Mouse (Mus musculus): ENCODE results near the gene Ddx5.

Ddx5 gene

GRCm38 (mm10) chr11:106789649-106790048 is 664 bp upstream of the Ddx5 start:
- no peak for DNase-seq (ENCODE audit: low spot score in 2 of 2)

DNA sequence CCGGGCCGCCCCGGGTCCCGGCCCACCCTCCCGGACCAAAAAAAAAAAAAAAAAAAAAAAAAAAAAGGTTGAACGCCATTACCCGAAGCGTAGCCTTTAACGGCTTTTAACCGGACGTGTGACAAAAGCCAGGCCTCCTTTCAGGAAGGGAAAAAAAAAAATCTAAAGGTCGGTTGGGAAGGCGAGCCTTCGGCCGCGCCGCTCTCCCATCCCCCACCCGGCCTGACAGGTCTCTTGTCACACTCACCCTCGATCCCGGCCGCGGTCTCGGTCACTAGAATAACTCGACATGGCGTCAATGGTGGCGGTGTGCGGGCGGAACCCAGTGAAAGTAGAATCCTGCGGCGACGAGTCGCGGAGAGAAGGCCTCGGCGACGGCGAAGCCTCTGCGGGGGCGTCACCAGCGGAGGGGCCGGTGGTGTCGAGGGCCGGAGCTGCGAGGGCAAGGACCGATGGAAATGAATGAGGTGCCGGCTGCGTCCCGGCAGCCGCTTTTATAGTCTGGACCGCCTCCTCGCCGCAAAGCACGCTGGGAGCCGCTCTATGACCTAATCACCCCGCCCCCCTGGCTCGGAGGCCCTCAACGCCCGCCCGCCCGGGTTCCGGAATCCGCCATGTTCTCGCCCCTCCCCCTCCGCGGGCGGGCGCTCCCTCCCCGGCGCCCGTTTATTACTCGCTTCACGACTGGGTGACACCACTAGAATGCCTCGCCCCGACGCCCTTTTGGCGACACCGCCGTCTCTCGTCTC is 785 bp downstream of the Ddx5 start:
- DNase-seq (ENCODE audit: low spot score in 2 of 2), result peak in 1 of 2 experiments; percentile 100

GRCm38 (mm10) chr11:106787131-106788025 is 1.6 kb downstream of the Ddx5 start:
- DNase-seq (ENCODE audit: low spot score in 2 of 2), result peak; percentile 90 to 93

- no peak for DNase-seq (ENCODE audit: low spot score in 2 of 2)
Measured at GRCm38 (mm10) chr11:106785043-106785442, 3.9 kb downstream of the Ddx5 start.

GRCm38 (mm10) chr11:106784476-106784875 is 4.5 kb downstream of the Ddx5 start:
- no peak for DNase-seq (ENCODE audit: low spot score in 2 of 2)

DNA sequence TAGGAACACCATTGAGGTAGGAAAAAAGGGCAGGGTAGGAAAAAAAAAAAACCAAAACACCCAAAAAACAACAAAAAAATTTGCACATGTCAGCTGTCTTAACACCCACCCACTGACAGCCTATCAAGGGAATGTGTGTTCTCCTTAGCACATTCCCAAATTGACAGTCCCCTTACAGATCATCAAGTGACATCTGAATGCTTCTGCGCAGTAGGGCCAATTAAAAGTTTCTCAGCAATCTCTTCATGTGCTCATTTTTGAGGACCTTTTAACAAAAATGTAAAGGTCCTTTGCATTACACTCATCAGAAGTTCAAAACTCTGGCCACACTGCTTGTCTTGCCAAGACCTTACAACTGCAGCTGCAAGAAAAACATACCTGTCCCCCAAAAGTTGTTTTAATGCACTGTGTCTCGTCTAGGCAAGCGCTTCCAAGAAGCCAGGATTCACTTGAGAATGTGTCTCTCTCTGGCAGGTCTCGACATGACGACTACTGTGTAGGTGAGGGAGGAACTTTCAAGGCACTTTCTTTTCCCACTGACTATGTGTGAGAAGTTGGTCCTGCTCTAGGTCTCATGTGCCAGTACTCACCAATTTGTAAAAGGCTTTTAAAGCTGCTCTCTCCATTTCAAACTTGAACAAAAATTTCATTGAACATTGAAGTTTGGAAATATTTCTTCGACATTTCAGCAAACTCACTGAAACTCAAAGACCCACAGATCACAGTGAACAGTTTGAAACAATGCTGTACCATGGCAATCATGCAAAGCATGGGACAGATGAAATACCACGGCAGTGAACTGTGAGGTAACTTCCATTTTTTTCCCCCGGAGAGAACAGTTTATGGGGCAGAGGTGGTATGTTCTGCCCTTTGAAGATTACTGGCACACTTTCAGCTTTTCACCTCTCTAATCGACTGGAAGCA is 5.9 kb downstream of the Ddx5 start:
- DNase-seq (ENCODE audit: low spot score in 2 of 2), result peak in 1 of 2 experiments; percentile 11

DNA sequence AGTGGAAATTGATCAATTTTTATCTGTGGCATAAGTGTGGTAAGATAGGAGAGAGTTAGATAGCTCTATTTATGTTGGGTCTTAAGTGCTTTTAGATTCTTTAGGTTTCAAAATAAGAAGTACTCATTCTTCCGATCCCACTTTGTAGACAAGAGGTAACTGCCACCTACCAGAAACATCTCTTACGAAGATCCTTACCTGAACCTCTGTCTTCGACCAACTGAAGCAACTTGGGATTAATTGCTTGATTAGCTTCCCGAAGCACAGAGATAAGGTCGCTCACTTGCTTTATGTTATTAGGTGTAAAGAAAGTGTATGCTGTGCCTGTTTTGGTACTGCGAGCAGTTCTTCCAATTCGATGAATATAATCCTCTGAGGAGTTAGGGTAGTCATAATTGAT is 6.7 kb downstream of the Ddx5 start:
- peak in 1 of 2 experiments; percentile 7 for DNase-seq (ENCODE audit: low spot score in 2 of 2)

DNA sequence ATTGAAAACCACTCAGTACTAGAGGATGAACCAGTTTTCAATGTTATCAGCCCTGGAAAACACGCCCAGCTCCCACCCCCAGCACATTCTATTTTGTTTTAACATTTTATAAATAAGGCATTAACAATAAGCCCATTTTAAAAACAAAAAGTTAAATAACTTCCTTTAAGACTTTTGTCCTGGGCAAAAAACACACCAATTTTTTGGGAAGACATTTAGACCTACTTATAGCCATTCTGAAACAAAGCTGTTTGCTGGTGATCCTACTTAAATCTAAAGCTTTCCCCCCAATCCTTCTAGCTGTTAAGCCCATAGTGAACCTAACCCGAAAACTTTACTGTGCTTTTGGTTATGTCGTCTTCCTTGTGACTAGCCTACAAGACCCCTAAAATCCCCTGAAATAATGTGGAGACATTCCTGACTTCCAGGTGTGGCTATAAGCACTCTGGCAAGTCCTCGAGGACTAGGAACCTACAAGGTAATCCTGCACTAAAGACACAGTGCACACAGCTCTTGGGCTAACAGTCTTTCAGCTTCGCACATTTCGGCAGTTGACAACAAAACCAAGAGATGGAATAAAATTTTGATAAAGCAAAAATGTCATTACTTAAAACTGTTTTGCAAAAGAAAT is 8.3 kb downstream of the Ddx5 start:
- peak in 1 of 2 experiments; percentile 9 for DNase-seq (ENCODE audit: low spot score in 2 of 2)

DNA sequence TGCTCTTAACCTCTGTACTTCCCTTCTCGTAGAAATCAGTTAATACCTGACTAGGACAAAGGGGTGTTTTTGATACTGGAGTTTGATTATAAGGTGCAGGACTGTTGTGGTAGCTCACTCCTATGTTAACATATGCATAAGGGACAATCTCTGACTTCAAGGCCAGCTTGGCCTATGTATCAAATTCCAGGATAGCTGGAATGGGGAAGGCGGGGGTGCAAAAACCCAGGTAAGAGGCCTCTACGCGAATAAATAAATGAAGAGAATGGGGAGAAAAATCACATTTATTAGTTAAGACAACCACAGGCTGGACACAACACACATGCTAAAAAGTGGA is 8.9 kb downstream of the Ddx5 start:
- no peak for DNase-seq (ENCODE audit: low spot score in 2 of 2)

GRCm38 (mm10) chr11:106779388-106780088 is 9.4 kb downstream of the Ddx5 start, which contains the start of gene Polg2:
Gene Polg2, minus strand, starts transcription at chr11:106779537.
- DNase-seq (ENCODE audit: low spot score in 2 of 2), result peak; percentile 88 to 94

DNA sequence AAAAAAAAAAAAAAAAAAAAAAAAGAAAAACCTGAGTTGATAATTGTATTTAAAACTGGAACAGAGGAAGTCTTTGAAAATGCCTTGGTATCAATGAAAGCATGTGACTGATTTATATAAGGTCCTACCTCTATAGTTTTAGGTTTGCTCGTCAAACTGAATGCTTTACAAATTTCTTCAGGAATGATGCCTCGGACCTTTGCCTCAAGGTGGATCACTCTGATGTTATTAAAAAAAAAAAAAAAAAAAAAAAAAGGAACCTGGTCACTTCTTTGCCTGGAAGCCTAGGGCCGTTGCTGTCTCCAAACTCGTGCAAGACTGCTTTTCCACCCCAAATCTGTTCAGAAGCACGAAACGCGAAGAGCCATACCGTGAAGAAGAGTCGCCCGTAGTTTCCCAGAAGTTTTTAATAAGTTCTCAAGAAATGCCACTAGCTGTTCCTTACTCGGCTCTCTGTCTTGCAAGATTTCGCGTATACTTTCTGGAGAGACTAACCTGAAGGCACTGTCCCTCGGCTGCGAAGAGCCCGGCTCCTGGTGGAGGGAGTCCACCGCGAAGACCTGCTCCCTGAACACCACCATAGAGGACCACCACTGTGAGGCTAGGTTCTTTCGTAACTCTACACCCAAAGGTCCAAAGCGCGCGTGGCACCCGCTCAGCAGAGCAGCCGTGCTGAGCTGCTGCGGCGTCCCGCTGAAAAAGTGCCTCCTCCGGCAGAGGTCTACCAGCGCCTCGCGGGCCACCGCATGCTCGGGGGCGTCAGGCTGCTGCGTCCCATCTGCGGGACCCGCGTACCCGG is 10.2 kb downstream of the Ddx5 start:
- DNase-seq (ENCODE audit: low spot score in 2 of 2), result no peak

GRCm38 (mm10) chr11:106778132-106778531 is 10.9 kb downstream of the Ddx5 start:
- no peak for DNase-seq (ENCODE audit: low spot score in 2 of 2)

DNA sequence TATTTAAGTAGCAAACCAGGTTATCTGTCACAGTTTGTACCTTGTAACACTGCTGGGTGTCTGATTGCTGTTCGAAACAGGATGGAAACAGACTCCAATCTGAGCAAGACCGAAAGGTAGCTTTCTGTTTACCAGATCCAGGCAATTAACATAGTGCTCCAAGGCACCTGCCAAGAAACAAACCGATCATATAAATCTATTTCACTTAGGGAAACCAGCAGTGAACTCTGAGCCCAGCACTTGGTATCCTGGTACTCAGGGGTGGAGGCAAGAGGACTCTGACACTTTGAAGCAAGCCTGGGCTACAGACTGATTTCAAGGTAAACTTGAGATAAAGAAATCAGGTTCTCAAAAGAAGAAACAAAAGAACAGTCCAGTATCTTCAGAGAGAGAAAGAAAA is 11.6 kb downstream of the Ddx5 start:
- DNase-seq (ENCODE audit: low spot score in 2 of 2), result no peak

DNA sequence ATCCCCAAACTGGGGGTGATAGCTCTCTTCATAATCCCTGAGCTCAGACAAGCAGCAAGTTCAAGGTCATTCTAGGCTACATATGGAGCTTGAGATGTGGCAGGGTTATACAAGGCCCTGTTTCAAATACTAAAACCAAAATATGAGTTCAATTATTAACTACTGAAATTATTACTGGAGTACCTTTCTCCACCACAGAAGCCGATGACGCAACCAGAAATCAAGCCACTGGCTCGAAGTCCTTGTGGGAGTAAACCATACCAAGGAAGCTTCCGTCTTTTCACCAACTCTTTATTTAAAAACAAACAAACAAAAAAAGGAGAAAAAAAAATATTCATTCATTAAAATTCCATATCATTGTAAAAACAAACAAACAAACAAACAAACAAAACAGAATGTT is 12.0 kb downstream of the Ddx5 start:
- no peak for DNase-seq (ENCODE audit: low spot score in 2 of 2)

DNA sequence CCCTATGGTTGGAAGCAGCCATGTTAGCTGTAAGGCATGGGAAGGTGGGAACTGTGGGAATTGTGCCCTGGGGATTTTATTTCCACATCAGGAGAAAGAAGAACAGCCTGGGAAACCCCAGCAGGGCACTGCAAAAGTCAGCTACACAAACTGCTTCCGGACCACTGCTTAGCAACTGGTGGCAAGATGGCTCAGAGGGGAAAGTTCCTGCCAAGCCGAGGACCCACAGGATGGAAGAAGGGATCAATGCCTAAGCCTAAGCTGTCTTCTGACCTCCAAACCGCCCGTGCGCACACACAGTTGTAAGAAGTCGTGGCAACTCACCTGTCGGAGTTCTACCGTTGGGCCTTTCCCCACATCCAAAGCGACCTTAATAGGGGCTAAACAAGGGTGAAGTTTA is 15.9 kb downstream of the Ddx5 start:
- peak in 1 of 2 experiments; percentile 8 for DNase-seq (ENCODE audit: low spot score in 2 of 2)

DNA sequence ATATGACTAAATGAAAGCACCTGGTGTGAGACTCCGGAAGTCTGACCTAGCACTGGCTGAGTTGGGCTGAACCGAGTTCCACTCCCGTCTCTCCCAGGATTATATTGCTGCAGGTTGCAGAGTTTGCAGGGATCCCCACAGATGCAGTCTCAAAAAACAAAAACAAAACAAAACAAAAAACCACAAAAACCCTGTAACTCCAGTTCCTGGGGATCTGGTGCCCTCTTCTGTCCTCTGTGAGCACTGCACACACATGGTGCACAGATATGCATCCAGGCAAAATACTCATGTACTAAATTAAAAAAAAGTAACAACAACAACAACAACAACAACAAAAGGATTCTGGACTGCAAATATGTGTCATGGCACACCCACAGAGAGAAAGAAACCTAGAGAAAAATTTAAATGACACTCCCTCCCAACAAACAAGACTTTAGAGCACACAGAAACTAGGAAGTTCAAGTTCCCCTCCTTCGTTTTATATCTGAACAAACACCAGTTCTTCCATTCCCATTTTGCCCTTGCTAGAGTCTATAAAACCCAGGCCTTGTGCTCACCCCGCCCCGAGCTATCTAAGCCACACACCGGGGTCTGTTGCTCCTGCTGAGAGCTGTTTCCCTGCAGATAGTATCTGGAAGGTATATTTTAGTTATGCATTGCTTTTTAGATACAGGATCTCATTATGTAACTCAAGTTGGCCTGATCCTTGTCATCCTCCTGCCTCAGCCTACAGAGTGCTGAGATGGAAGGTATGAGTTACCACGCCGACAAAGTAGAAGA is 18.6 kb downstream of the Ddx5 start:
- DNase-seq (ENCODE audit: low spot score in 2 of 2), result peak; percentile 32 to 73

DNA sequence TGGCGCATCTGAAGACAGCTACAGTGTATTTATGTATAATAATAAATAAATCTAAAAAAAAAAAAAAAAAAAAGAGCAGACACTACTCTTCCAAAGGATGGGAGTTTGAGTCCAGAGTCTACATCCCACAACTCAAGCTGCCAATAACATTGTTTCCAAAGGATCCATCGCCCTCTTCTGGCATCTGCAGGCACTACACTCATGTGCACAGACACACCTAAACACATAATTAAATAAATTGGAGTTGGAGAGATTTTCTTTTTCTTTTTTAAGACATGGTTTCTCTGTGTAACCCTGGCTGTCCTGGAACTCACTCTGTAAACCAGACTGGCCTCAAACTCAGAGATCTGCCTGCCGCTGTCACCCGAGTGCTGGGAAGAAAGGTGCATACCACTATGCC is 21.5 kb downstream of the Ddx5 start:
- peak in 1 of 2 experiments; percentile 38 for DNase-seq (ENCODE audit: low spot score in 2 of 2)

DNA sequence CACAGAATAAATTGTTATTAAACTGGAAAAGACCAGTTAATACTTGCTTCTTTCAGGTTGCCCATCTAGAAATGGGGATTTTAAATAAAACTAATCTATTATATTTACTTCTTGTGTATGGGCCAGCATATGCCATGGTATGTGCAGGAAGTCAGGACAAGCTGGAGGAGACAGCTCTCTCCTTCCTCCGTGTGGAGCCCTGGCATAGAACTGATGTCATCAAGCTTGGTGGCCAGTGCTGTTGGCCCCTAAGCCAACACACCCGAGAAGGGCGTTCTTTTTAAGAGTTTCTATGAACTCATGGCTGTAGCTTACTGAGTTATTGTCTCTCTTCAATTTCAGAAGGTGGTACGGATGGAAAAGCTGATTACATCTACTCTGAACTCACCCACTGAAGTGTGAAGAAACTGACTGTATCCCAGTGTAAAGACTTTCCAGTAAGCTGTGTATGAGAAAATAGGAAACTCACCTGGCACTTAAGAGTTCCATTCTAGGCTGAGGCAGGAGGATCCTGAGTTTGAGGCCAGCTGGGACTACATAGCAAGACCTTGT is 22.3 kb downstream of the Ddx5 start:
- DNase-seq (ENCODE audit: low spot score in 2 of 2), result no peak

DNA sequence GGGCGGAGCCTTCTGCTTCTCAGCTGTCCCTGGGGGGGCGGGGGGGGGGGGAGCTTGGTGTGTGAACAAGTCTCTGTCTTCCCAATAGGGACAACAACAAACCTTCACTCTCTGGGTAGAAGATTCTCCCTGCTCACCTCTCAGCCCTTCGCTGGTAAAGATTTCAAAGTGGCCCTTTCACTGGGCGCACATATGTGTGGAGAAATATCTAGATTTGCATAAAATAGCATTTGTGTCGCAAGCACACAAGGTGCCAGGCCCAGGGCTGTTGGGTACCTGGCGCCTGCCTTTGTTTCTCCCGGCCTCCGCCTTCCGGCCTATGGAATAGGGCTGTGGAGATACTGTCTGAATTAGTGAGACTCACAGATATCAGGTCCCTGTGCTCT is 26.2 kb downstream of the Ddx5 start:
- no peak for DNase-seq (ENCODE audit: low spot score in 2 of 2)

Data from spleen, postnatal 10 days (tissue).